Mouse (Mus musculus) testis, postnatal 10 days (tissue): ENCODE results near the gene Mrc2.

ENCODE experiments used
- DNase-seq: peaks from one replicate; pipeline ENCODE4 v3.0.0; 2021; ENCODE audit warnings: low spot score

Gene Mrc2

DNA sequence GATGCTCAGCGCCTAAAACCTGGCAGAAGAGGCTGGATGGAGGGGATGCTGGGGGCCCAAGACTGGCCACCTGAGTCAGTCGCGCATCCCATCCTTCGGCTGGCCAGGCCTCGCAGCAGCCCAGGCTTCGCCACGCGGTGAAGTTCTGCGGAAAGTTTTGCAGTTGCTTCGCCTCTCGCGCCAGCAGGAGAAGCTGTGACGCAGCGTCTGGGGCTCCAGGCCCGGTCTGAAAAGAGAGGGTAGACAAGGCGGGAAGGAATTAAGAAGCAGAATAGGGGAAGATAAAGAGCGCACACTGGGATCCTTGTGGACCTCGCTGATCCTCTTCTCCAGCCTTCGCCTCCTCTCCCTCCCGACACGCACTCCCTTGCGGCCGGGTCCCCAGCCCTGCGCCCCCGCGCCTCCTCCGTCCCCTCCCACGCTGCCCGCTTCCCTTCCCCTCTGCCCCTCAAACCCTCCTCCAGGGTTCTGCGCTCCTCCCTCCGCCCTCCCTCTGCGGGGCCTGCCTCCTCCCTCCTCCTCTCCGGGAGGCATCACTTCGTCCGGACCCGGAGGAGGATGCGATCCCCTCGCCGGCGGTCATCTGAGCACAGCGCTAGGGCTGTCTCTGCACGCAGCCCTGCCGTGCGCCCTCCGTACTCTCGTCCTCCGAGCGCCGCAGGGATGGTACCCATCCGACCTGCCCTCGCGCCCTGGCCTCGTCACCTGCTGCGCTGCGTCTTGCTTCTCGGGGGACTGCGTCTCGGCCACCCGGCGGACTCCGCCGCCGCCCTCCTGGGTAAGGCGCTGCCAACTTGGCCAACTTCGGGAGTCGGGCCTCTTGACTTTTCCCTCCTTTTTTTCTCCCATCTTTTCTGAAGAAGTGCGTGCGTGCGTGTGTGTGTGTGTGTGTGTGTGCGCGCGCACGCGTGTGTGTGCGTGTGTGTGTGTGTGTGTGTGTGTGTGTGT lies at the start of gene Mrc2:
Mrc2 (plus strand) TSS at position 520 of the 948 bp plus-strand sequence.
- DNase-seq: peak; percentile 78

DNA sequence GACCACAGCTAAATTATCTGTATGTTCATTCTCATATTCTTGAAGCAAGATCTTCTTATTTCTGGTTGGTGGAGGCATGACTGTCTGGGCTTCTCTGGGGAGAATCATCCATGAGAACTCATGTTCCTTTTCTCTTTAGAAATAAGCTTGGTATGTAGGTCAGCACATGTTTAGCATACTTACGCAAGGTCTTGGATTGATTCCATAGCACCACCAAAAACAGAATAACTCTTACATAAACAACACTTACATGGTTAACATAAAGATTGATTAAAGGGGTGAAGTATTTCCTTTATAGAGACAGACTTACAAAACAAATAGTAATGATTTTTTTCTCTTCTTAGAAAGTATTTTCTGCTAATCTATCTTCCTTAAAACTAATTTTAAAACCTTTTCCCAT lies 46.1 kb upstream of the Mrc2 start:
- DNase-seq: no peak

DNA sequence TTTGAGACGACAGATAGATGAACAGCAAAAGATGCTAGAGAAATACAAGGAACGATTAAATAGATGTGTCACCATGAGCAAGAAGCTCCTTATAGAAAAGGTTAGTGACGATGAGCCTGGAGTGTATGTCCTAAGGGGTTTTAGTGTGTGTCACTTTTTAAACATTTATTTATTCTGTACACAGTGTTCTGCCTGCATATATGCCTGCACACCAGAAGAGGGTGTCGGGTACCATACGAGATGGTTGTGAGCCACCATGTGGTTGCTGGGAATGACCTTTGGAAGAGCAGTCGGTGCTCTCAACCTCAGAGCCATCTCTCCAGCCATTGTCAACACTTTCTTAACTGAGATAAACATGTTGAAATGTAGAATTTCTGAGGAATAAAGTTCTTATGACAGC lies 45.7 kb upstream of the Mrc2 start:
- no peak for DNase-seq

DNA sequence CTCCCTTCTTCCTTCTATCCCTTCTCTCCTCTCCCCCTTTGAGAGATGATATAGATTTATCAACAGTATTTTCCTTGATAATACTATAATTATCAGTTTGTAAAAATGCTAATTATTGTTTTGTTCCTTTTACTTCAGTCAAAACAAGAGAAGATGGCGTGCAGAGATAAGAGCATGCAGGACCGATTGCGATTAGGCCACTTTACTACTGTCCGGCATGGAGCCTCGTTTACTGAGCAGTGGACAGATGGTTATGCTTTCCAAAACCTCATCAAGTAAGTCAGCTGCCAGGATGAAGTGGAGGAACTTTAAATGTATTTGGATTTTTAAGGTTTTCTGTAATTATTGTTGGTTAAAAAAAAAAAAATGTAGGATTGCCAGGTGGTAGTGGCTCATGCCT lies 45.1 kb upstream of the Mrc2 start:
- DNase-seq: no peak

DNA sequence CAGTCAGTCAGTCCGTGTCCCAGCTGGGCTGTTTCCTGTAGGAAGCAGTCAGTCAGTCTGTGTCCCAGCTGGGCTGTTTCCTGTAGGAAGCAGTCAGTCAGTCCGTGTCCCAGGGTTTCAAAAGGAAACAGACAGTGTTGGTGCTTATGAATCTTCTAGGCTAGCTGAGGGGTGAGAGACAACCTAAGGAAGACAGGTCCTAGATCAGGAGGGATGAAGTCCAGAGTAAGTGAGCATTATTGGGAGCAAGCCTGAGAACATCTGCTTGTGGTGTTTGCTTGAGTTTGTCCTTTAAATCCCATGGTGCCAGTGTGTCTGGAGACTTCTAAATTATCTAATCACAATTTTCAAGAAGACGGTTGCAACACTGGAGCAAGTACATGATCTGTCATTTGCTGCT lies 32.7 kb upstream of the Mrc2 start:
- DNase-seq: no peak

DNA sequence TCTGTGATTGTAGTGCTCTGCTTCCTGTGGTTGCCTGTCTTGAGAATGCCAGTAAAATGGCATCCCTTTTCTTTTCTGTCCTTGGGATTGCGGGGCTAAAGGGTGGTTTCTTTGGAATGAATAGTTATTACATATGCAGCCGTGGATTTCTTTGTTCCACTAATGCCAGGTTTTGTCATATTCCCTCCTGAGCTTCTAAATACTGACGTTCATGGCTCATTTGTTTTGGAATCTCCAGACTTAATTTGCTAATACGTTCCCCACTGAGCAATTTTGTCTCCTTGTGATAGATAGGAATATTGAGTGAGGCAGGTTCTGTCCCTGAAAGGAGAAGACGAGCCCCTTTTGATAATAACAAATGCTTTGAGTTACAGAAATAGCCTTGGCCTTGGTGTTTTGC lies 31.3 kb upstream of the Mrc2 start:
- no peak for DNase-seq

DNA sequence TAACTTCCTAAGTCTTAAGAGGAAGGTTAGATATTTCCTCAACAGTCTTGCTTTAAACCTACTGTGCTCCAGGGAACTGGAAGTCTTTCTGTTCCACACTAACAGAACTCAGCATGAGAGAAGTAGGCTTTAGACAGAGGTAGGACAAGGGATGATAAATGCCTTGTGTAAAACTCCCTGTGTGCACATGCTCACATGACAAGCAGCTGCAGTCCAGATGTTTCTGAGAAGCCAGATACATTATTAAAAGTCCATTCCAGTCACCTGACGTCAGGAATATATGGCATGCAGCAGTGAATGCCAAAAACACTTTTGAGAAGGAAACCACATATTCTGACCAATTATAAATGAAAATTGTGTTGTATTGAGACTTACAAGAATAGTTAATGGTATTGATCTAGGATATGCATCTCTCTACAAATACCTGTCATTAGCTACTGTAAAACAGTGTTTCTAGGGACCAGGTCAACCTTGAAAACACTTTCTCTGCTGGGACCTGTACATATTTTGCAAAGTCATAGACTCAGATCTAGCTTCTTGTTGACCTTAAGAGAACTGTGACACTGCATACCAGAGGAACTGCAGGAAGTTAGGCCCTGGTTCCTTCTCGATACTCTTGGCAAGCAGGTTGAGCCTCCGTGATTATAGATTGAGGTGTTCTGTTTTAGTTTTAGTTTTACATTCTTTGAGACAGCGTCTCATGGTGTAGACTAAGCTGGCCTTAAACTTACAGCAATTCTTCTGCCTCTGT lies 30.7 kb upstream of the Mrc2 start:
- no peak for DNase-seq

DNA sequence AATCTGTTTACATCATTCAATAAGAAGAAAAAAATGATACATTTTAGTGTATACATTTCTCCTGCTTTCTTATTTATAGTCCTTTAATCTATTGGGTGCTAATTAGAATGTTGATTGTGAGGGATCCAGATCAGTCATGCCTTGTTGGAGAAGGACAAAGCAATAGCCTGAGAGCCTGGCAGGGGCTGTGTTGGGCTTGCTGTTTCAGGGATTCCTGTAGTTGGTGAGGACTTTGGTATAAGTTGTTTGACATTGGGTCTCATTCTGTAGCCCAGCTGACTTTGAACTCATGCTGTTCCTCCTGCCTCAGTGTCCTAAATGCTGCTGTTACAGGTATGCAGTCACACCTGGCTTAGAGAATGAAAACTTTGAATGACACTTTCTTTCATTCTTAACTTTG lies 27.9 kb upstream of the Mrc2 start:
- no peak for DNase-seq

DNA sequence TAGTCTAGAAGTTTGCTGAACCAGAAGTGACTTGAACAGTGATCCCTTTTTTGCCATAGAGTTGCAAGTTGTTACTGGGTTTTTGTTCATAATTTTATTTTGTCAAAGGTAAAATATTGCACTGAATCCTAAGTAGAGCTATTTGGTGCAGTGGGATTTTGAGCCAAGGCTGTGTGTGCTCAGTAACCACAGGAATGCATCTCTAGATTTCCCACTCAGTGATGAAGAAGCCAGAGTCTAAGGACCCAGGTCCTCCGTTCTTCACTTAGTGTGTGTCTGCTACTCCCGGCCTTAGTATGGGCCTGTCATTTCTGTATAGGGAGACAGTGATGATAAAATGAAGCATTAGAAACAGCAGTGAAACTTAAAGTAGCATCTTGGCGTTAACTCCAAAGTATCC lies 27.5 kb upstream of the Mrc2 start:
- DNase-seq: no peak

DNA sequence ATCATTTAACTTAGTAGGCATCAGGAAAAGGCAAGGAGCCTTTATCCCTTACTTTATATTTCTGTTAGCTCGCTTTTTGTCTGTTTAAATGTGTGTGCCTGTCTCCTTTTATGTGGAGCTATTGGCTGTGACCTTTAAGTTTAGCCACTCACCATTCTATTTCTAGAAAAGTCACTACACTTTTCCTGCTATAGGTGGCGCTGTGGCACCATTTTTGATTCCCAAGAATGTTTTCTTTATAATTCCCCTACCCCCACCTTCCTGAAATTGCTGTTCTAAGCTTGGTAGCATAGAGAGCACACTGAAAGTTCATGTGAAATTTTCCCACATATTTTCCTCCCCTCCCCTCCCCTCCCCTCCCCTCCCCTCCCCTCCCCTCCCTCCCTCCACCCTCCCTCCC lies 22.3 kb upstream of the Mrc2 start:
- peak; percentile 71 for DNase-seq

DNA sequence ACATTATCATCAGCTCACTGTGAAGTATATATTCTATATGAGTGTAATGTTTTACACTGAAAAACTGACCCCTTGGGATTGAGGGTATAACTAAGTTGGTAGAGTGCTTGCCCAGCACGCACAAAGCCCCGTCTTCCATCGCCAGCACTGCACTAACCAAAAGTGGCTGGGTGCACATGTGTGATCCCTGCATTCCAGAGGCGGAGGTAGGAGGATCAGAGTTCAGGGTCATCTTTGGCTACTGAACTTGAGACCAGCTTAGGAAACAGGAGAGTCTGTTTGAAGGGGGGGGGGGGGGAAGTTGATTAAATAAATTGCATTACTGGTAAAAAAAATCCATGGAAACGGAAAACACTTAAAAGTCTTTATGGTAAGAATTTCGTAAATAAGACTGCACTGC lies 12.0 kb upstream of the Mrc2 start:
- DNase-seq: no peak

DNA sequence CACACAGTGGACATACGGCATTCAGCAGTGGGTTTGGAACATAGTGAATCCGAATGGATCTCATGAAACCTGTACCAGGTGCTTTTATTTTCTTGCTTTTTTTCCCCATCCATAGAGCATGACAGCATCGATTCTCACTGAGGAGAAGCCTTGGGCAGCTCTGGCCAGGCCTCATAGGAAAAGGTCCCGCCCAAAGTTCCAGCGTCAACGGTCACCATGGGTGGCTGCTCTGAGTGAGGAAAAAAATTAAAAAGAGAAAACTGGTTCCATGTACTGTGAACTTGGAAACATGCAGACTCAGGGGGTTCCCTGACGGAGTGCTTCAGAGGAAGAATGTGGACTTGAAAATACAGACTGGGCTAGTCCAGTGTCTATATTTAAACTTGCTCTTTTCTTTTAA lies 11.2 kb upstream of the Mrc2 start:
- DNase-seq: no peak

DNA sequence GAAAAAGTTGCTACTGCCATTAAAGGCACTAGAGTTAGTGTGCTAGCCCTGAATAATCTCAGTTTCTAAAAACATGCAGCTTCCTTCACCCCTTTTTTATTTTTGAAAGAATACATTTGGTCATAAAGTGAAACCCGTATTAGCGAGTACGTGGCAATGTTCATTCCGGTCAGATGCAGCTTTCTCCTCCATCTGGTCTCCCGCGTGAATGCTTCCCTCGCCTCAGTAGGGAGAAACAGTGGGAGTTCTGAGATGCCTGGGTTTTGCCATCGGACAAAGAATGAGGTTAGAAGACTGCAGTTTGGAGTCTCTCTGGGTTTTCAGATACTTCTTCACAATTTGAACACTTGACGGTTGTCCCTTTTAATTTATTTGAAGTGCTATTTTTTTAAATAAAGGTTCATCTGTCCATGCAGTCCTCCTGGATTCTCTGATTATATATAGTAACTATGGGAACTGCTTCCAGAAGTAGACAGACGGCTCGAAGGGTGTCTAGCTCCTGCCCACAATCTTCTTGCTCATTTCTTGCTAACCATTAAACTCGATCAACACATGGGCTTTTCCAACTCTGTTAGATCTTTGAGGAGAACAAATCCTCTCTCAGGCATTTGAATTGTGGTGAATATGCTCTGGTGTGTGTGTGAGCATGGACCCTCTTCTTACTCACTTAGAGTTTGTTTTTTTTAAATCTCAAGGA lies 10.5 kb upstream of the Mrc2 start:
- no peak for DNase-seq

DNA sequence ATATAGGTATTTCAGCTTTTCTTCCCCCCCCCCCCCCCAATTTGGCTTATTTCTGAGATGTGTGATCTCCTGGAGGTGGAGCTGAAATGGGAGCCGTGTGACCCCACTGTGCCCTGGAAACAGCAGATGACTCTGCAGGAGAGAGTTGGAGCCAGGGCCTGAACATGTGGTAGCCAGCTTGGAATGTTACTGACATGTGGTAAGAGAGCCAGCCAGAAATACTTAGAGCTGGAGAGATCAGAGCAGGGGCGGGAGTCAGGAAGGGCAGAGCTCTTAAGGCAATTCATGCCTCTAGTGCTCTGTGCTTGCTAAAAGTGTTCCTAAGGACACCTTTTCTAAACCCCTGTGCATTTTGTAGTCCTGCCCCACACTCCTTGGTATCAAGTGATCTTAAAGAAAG lies 10.0 kb upstream of the Mrc2 start:
- DNase-seq: no peak

DNA sequence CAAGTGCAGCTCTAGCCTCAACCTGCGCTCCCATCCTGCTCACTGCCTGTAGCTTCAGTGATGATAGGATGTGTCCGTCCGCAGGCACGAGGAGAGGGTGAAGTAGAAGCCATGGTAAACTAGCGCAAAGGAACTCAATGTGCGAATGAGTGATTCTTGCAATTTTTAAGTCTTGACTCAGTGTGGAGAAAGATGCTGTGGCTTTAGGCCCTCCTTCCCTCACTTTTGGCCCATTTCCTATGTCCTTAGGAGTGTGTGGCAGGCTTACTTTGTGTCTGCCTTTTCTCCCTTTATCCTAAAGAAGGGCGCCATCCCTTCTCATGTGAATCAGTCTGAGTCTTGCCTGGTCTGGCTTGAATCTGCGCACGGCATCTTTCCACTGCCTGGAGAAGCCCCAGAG lies 9.4 kb upstream of the Mrc2 start:
- DNase-seq: no peak

DNA sequence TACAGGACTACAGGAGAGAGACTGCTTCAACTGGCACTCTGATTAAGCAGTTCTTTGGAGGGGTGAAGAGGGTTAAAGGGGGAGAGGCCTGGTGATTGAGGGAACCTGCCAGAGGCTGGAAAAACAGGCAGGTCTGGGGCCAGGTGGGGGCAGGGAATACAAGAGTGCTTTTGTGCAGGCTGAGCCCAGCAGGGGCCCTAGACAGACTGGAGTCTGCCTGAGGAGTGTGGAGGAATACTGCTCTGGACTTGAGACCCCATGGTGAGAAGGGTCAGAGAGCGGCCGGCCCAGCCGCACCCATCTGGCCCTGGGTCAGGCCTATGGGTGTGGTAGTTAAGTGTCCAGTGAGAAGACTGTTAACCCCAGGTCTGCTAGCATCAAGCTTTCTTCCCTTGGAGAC lies 6.7 kb upstream of the Mrc2 start:
- DNase-seq: no peak

DNA sequence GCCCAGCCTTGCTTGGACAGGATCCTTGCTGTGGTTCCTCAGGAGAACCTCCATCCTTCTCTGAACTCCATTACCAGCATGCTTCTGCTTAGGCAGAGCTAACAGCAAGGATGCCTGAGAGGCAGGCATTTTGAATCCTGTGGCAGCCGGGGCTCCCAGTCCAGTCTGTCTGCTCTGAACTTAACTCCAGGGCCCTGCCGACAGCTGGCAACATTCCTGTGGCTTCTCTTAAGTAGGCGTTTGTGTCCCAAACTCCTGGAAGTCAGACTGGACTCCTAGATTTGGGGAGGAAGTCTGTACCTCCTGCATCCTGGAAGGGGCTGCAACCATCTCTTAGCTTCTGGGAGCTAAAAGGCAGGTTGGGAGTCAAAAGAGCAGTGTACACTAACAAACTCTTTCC lies 3.0 kb upstream of the Mrc2 start:
- peak; percentile 39 for DNase-seq

DNA sequence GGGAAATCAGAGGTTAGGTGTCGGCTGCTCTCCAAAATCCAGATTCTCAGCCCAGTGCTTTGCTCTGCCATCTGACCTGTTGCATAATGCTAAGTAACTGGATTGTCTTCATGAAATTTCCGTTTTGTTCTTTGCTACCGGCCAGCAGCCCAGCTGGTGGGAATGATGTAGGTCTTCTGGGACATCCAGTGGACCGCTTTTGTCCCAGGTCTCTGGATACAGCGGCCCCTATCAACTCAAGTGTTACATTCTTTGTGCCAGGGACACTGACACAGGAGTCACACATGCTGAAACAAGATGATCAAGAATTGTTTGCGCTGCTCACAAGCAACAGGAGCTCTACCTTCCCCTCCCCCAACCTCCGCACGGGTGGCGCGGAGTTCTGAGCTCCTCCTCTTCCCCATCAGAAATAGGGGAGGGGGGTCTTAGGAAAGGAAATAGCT lies 741 bp upstream of the Mrc2 start:
- DNase-seq: no peak

DNA sequence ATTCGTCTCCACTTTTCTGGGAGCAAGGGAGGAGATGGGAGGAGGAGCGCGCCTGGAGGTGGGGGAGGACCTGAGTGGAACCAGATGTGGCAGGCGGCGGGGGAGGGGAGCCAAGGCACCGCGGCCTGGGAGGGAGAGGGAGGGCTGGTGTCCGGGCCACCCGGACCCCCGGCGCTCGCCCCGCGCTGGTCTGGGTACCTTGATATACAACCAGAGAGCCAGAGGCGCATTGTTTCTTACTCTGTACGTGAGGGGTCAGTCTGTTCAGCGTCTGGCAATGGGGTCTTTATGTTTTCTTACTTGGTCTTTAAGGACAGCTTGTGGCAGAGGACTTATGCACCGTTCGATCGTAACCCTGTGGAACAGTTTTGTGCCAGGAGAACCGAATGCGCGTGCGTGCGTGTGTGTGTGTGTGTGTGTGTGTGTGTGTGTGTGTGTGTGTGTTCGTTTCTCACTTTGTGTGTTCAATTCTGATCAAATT lies 698 bp downstream of the Mrc2 start:
- DNase-seq: peak; percentile 80

DNA sequence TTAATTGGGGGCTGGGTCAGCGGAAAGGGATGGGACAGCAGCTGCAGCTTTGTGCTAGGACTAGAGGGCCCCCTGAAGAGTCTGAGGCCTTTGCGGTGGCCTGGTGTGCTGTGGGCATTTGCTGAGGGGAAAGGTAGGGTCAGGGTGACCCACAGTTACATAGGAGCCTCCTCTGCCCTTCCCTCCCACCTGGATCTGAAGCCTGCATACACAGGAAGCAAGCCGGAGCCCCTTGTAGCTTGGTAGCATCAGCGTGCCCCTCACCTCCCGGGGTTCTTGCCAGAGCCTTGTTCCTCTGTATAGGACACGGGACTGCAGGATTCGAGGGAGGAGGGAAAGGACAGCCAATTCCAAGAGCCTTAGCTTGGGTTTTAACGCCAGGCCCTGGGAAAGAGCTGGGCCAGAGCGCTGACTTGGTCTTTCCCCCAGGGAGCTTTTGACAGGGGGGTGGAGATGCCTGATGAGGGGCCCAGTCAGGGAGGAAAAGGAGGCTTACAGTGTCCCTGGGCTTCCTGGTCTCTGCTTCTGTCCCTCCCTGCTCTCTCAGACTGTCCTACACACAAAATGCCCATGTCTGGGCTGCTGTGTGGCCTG lies 1.6 kb downstream of the Mrc2 start:
- DNase-seq: peak; percentile 36

DNA sequence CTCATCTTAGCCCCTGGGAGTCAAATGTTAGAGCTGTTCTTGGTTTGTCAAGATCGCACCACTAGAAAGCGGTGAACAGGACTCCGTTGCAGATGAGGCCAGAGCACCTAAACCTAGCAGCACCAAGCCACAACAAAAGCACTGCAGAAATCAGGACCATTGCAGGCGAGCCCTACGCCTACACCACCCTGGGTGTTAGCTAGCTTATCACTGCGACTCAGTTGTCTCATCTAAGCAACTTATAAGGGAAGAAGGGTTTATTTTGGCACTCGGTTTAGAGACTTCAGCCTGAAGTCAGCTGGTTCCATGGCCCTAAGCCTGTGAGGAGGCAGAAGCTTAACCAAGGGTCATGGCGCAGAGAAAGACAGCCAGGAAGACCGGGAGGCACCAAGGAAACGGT lies 3.6 kb downstream of the Mrc2 start:
- DNase-seq: no peak

DNA sequence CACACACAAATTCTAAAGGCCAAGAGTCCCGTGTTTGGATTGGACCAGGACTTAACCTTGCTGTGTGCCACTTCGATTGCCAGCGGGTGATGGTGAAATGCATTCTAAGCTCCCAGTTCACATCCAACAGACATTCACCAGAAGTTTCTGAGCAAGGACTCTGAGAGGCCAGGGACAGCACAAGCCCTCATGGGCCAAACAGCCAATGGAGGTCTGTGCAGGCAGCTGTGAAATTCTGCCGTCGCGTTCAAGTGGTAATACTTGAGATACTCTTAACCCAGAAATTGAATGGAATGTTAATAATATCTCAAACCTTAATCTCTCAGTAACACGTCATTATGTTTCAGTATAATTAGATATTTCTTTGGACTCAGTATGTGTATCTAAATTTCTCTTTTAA lies 17.8 kb downstream of the Mrc2 start:
- no peak for DNase-seq
